Mouse (Mus musculus) small intestine, adult 2 months (tissue): ENCODE measurements at regions not wholly inside any gene's neighbourhood (a gene's known extent, or its start where the extent isn't known, plus 50 kb on each side); places are given as distances from the start of the nearest gene placed in this dataset.

Experiments used
- CTCF ChIP-seq: fragments of 200-500 bp; IDR thresholded peaks from 2 replicates; pipeline ENCODE4 v1.5.1; 2012; ENCODE audit warnings: low read depth, mild to moderate bottlenecking, control low read depth, inconsistent platforms, low read length, moderate library complexity, mixed read lengths; ENCODE audit not compliant: insufficient replicate concordance, insufficient read length; ENCODE audit errors: extremely low read depth
- POLR2A ChIP-seq: fragments of 200-500 bp; IDR thresholded peaks from 2 replicates; pipeline ENCODE4 v1.6.1; 2012; ENCODE audit warnings: low read depth, mild to moderate bottlenecking, control low read depth, inconsistent platforms, low read length, moderate library complexity

- TF ChIP-seq CTCF: no peak
- TF ChIP-seq POLR2A: no peak
Observed at GRCm38 (mm10) chr12:109911506-109911905, 311.4 kb upstream of the Rtl1 start.
